Mouse (Mus musculus): ENCODE measurements around the gene Dpysl4. TPM values are rescaled to one million over a fixed set of nuclear protein-coding genes. Genes with fewer than 3 reads are reported as not detected.

Dpysl4 gene
- polyA plus RNA-seq, 1 experiment from 2014 or later = 106 TPM

- Histone ChIP-seq H3K4me1 (peaks cover 33% of the 10 kb centered on the region), H3K9me3 (replicated peaks) (no peaks in the 10 kb centered on the region), H3K9ac (no peak overlapping the region), H3K36me3 (ENCODE audit: poor library complexity, severe bottlenecking) (no peaks in the 10 kb centered on the region), H3K4me2 (no peak overlapping the region), H3K27ac (no peak overlapping the region), H3K27me3 (peaks cover 16% of the 10 kb centered on the region; the same call in 1 of the 2 replicates), H3K4me3 (no peak overlapping the region)
- no peak for ATAC-seq
- 44% methylated on average over 8 of the region's 8 CpGs for WGBS
Measured at GRCm38 (mm10) chr7:139131538-139131937, 45.7 kb downstream of the Dpysl4 start.

GRCm38 (mm10) chr7:139133446-139133845 lies 47.6 kb downstream of the Dpysl4 start:
- Histone ChIP-seq H3K9ac (no peak overlapping the region), H3K4me1 (peaks cover 47% of the 10 kb centered on the region), H3K4me2 (no peak overlapping the region), H3K27ac (no peak overlapping the region), H3K36me3 (ENCODE audit: poor library complexity, severe bottlenecking) (no peaks in the 10 kb centered on the region), H3K4me3 (no peak overlapping the region), H3K27me3 (peaks cover 17% of the 10 kb centered on the region; the same call in 1 of the 2 replicates), H3K9me3 (replicated peaks) (no peaks in the 10 kb centered on the region)
- WGBS = 68% methylated on average over 3 of the region's 3 CpGs
- no peak for ATAC-seq

GRCm38 (mm10) chr7:139135236-139135635 lies 49.4 kb downstream of the Dpysl4 start:
- Histone ChIP-seq H3K27ac (no peak overlapping the region), H3K4me1 (peaks cover 54% of the 10 kb centered on the region), H3K27me3 (0 out of 2 replicates have a peak, but pooled peaks cover 13% of the 10 kb centered on the region), H3K4me3 (no peak overlapping the region), H3K9me3 (replicated peaks) (no peaks in the 10 kb centered on the region), H3K9ac (no peak overlapping the region), H3K36me3 (ENCODE audit: poor library complexity, severe bottlenecking) (no peaks in the 10 kb centered on the region), H3K4me2 (no peak overlapping the region)
- 84% methylated on average over 5 of the region's 5 CpGs for WGBS
- ATAC-seq = no peak

- Histone ChIP-seq H3K4me1 (peaks cover 44% of the 10 kb centered on the region), H3K4me2 (no peak overlapping the region), H3K27ac (0 out of 2 replicates have a peak overlapping the region, but pooled peaks have one; percentile 5), H3K9ac (no peak overlapping the region), H3K36me3 (ENCODE audit: poor library complexity, severe bottlenecking) (no peaks in the 10 kb centered on the region), H3K4me3 (no peak overlapping the region), H3K9me3 (replicated peaks) (no peaks in the 10 kb centered on the region), H3K27me3 (peaks cover 20% of the 10 kb centered on the region; the same call in 1 of the 2 replicates)
- 69% methylated on average over 5 of the region's 5 CpGs for WGBS
- ATAC-seq = no peak
Measured at GRCm38 (mm10) chr7:139136906-139137491, 51.2 kb downstream of the Dpysl4 start.

GRCm38 (mm10) chr7:139139921-139140461 lies 54.2 kb downstream of the Dpysl4 start:
- H3K27ac ChIP-seq = peak overlapping the region; percentile 86
- H3K9me3 ChIP-seq (replicated peaks) = no peaks in the 10 kb centered on the region
- H3K4me3 ChIP-seq = no peak overlapping the region
- no peaks in the 10 kb centered on the region for H3K36me3 ChIP-seq (ENCODE audit: poor library complexity, severe bottlenecking)
- WGBS = under 1% methylated on average over 11 of the region's 11 CpGs
- peak overlapping the region; percentile 30 for H3K4me2 ChIP-seq
- peaks cover 40% of the 10 kb centered on the region for H3K4me1 ChIP-seq
- H3K27me3 ChIP-seq = peaks cover 15% of the 10 kb centered on the region; the same call in 1 of the 2 replicates
- ATAC-seq = peak; percentile 94
- H3K9ac ChIP-seq = peak overlapping the region; percentile 36; the same call in 1 of the 2 replicates

GRCm38 (mm10) chr7:139143785-139144184 lies 58.0 kb downstream of the Dpysl4 start:
- H3K4me2 ChIP-seq = no peak overlapping the region
- 84% methylated on average over 1 of the region's 1 CpGs for WGBS
- no peaks in the 10 kb centered on the region for H3K9me3 ChIP-seq (replicated peaks)
- H3K4me3 ChIP-seq = no peak overlapping the region
- H3K9ac ChIP-seq = no peak overlapping the region
- no peak for ATAC-seq
- H3K27me3 ChIP-seq = peaks cover 10% of the 10 kb centered on the region; the same call in 1 of the 2 replicates
- H3K27ac ChIP-seq = no peak overlapping the region
- H3K36me3 ChIP-seq (ENCODE audit: poor library complexity, severe bottlenecking) = no peaks in the 10 kb centered on the region
- H3K4me1 ChIP-seq = peaks cover 26% of the 10 kb centered on the region

GRCm38 (mm10) chr7:139145891-139146290 lies 60.1 kb downstream of the Dpysl4 start:
- WGBS = 36% methylated on average over 7 of the region's 7 CpGs
- no peaks in the 10 kb centered on the region for H3K9me3 ChIP-seq (replicated peaks)
- no peak overlapping the region for H3K9ac ChIP-seq
- H3K27ac ChIP-seq = no peak overlapping the region
- no peak overlapping the region for H3K4me3 ChIP-seq
- H3K4me1 ChIP-seq = peaks cover 24% of the 10 kb centered on the region
- H3K27me3 ChIP-seq = peaks cover 17% of the 10 kb centered on the region; the same call in 1 of the 2 replicates
- no peak for ATAC-seq
- no peaks in the 10 kb centered on the region for H3K36me3 ChIP-seq (ENCODE audit: poor library complexity, severe bottlenecking)
- no peak overlapping the region for H3K4me2 ChIP-seq

- no peak overlapping the region for H3K4me2 ChIP-seq
- no peaks in the 10 kb centered on the region for H3K9me3 ChIP-seq (replicated peaks)
- no peak for ATAC-seq
- no peak overlapping the region for H3K4me3 ChIP-seq
- H3K36me3 ChIP-seq (ENCODE audit: poor library complexity, severe bottlenecking) = no peaks in the 10 kb centered on the region
- H3K4me1 ChIP-seq = peaks cover 30% of the 10 kb centered on the region
- H3K27ac ChIP-seq = no peak overlapping the region
- 0 out of 2 replicates have a peak, but pooled peaks cover 10% of the 10 kb centered on the region for H3K27me3 ChIP-seq
- WGBS = 41% methylated on average over 4 of the region's 4 CpGs
- H3K9ac ChIP-seq = no peak overlapping the region
Measured at GRCm38 (mm10) chr7:139147360-139147759, 61.6 kb downstream of the Dpysl4 start.

GRCm38 (mm10) chr7:139149373-139149772 lies 63.6 kb downstream of the Dpysl4 start:
- Histone ChIP-seq H3K36me3 (ENCODE audit: poor library complexity, severe bottlenecking) (no peaks in the 10 kb centered on the region), H3K4me3 (no peak overlapping the region), H3K9ac (no peak overlapping the region), H3K27me3 (0 out of 2 replicates have a peak, but pooled peaks cover 8% of the 10 kb centered on the region), H3K9me3 (replicated peaks) (no peaks in the 10 kb centered on the region), H3K27ac (no peak overlapping the region), H3K4me1 (peaks cover 30% of the 10 kb centered on the region), H3K4me2 (no peak overlapping the region)
- 39% methylated on average over 7 of the region's 7 CpGs for WGBS
- no peak for ATAC-seq

- peak; percentile 96 for ATAC-seq
- Histone ChIP-seq H3K9me3 (replicated peaks) (no peaks in the 10 kb centered on the region), H3K27ac (peak overlapping the region; percentile 40; the same call in 1 of the 2 replicates), H3K27me3 (0 out of 2 replicates have a peak, but pooled peaks cover 8% of the 10 kb centered on the region), H3K4me2 (peak overlapping the region; percentile 14; the same call in 1 of the 2 replicates), H3K4me1 (peaks cover 31% of the 10 kb centered on the region), H3K9ac (no peak overlapping the region), H3K4me3 (no peak overlapping the region), H3K36me3 (ENCODE audit: poor library complexity, severe bottlenecking) (no peaks in the 10 kb centered on the region)
- WGBS = 33% methylated on average over 10 of the region's 10 CpGs
Measured at GRCm38 (mm10) chr7:139151116-139151515, 65.3 kb downstream of the Dpysl4 start.

All from forebrain, embryonic 13.5 days (tissue).